Mouse (Mus musculus): Measurements from ENCODE around the gene Abi1.

- TF ChIP-seq CTCF (IDR thresholded peaks at IDR 0.05; ENCODE audit: low read depth, low read length) (no peak), GATA1 (IDR thresholded peaks at IDR 0.05; ENCODE audit: borderline replicate concordance, low read length) (no peak), POLR2AphosphoS5 (IDR thresholded peaks at IDR 0.05; ENCODE audit: insufficient replicate concordance, low read depth, low read length) (no peak), TAL1 (conservative IDR thresholded peaks at IDR 0.05; ENCODE audit: low read depth, low read length) (no peak), GATA2 (IDR thresholded peaks at IDR 0.05; ENCODE audit: borderline replicate concordance, low read depth, low read length) (no peak)
Measured at GRCm38 (mm10) chr2:22949956-22950355, 90.1 kb downstream of the Abi1 start.
